Mouse (Mus musculus) heart, postnatal 14 days (tissue): ENCODE results near the gene Th. TPM values are rescaled to one million over a fixed set of nuclear protein-coding genes. Genes with fewer than 3 reads are reported as not detected.

ENCODE experiments used
- DNase-seq, 2 experiments: peaks; one replicate each; pipeline ENCODE4 v3.0.0; 2021 to 2022
- intact Hi-C: fragments of 180-260 bp; cut with DNase I; formaldehyde crosslinking; loops from one replicate; pipeline ENCODE4 v1.15.1; 2025
- total RNA-seq, 2 experiments: library from RNA; stranded (reverse); gene quantifications; 2 replicates each; pipeline ENCODE4 v1.2.3; 2021

Gene Th
- total RNA-seq, 2 experiments from 2014 or later, result not detected

DNA sequence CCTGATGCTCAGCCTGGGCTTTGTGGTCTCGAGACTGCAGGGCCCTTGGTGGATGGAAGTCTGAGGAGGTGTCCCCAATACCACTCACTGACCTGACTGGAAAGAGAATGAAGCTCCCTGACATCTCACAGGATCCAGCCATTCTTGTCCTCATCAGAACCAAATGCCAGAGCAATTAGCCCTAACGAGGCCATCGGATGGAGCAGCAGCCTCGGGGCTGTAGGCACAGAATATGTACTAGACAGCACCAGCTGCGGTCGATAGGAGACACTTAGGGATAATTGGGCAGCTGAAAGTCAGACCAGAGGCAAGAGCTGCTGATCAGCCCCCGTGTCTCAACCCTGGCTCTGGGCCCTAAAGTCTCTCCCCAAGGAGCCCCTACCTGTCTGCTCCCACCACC, 26.6 kb downstream of the Th start:
- DNase-seq, result no peak
- intact Hi-C loops, result no loop called here

DNA sequence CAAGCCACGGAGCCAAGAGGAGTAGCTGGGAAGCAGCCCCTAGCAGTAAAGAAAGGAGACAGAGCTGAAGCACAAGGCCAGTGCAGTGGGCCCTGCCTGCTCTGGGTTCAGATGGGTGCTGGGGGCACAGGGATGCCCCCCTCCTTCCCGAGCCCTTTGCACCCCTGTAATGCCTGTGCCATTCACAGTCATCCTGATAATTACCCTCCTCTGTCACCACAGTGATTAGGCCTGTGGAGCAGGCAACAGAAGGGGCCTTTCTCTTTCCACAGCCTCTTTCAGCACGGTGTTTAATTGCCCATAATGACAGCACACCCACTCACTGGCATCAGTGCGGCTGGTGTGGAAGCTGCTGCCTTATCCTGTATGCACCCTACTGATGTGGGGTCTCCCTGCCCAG, 28.0 kb downstream of the Th start:
- intact Hi-C loops, result no loop called here
- DNase-seq, result no peak

DNA sequence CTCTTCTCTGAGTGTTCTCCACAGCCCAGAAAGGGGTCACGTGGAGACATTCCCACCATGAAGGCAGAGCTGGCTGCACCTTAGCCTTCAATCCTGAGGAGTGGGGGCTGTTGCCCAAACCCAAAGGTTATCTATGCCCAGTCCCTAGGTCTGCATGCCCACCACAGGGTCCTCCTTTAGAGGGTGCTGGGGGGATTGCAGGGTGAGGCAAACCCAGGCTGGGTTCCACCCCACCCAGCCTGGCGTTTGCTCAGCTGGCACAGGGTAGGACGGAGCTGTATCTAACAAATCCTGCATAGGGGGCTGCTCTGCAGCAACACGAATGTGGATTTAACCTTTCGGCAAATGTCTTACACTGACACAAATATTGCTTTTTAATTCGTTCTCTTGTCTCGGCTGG, 29.2 kb downstream of the Th start:
- no peak for DNase-seq
- intact Hi-C loops, result no loop called here

DNA sequence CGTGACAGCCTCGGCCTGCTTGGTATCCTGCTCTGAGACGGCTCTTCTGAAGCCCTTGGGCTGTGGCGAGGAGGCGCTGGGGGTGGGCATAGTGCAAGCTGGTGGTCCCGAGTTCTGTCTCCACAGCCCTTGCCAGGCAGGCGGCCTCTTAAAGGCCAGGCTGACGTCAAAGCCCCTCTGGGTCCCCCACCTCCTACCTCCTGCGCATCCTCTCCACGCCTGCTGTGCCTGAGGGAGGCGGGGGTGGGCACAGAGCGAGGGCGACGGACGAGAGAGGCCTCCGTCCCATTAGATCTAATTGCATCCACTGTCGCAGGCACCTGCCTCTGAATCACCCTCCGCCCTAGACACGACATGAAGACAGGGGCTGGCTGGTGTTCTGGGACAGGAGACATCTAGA, 31.1 kb downstream of the Th start:
- intact Hi-C loops, result loop anchor here (5.0 kb wide), 1 partner anchor 107 kb away; the partner anchor contains the start of gene Tspan32
- no peak for DNase-seq

DNA sequence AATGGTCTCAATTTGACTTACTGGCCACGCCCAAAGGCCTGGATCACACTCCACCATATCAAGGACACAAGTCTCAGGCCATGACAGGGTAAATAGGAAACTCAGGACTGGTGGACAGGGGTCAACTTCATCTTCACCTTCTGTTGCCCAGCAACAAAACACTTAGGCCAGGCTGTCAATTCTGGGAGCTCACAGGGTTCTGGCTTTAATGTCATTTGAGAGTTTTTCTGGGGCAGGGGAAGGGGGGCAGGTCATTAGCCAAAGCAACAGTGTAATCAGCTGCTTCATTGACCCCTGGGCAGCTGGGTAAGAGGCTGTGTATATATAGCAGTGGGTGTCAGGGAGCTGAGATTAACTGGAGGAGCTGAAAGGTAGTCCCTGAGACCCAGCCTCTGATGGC, 33.5 kb downstream of the Th start:
- intact Hi-C loops, result loop anchor here (5.0 kb wide), 1 partner anchor 110 kb away; the partner anchor contains the start of gene Tspan32
- DNase-seq, result no peak

DNA sequence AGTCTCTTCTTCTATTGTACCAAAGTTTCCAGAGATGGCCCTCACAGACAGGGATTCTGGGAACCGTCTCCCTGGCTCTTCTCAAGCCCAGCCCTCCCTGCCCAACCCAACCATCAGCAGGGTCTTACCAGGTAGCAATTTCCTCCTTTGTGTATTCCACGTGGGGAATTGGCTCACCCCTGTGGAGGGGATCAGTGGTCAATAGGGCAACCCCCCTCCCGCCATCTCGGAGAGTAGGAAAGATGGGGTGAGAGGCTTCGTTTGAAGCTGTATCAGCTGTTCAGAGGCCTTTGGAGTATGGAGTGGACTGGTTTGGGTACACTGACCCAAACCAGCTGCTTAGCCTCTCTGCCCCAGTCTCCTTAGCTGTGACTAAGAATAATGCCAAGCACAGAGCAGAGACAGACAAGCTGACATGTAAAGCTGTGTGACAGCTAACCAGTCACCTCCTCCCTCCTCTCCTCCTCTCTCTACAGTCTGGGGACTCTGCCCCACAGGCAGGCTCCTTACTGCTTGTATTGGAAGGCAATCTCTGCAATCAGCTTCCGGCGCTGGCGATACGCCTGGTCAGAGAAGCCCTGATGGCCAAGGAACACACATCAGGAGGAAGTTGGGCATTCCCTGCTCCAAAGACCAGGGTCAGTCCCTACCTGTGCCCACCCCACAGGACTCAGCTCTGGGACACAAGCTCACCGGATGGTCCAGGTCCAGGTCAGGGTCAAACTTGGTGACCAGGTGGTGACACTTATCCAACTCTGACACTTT, 34.8 kb downstream of the Th start:
- intact Hi-C loops, result loop anchor here (2.0 to 5.0 kb wide), 2 partner anchors 111 to 191 kb away; partner anchors contain the start of gene Tspan32
- no peak for DNase-seq

DNA sequence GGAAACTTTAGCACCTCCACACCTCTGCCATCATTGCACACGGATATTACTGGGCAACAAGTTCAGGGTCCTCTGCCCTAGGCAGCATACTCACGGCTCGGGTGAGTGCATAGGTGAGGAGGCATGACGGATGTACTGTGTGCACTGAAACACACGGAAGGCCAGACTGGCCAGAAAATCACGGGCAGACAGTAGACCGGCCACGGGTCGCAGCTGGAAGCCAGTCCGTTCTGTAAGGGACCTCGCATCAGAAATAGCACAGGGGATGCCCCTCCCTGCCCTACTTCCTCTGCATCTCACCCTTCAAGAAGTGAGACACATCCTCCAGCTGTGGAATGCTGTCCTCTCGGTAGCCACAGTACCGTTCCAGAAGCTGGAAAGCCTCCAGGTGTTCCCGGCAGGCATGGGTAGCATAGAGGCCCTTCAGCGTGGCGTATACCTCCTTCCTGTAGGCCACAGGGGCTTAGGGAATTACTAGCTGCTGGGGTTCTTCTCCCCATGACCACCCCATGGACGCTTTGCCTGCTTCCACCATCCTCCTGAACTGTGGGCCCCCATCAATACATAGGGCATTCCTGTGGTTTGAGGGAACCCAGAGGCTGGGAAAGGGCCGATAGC, 35.6 kb downstream of the Th start:
- intact Hi-C loops, result loop anchor here (2.0 to 5.0 kb wide), 2 partner anchors 112 to 191 kb away; partner anchors contain the start of gene Tspan32
- no peak for DNase-seq

DNA sequence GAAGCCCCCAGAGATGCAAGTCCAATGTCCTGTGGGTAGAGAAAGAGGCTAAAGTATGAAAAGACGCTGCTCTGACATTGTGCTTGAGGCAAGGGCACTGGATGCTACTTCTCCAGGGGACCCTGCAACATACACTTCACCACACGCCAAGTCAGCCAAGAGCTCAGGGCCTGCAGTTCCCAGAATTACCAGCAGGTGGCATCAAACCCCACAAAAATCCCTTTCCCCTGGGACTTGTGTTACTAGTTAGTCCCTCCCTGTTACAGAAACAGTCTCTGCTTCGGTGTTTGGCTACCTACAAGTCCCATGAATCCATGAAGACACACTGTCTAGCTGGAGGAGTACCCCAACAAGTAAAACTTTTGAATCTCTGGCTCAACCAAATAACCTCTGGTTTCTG, 36.3 kb downstream of the Th start:
- intact Hi-C loops, result loop anchor here (1.0 to 5.0 kb wide), 3 partner anchors 25 to 192 kb away; partner anchors contain the start of gene Tspan32
- peak; percentile 81 to 87 for DNase-seq

DNA sequence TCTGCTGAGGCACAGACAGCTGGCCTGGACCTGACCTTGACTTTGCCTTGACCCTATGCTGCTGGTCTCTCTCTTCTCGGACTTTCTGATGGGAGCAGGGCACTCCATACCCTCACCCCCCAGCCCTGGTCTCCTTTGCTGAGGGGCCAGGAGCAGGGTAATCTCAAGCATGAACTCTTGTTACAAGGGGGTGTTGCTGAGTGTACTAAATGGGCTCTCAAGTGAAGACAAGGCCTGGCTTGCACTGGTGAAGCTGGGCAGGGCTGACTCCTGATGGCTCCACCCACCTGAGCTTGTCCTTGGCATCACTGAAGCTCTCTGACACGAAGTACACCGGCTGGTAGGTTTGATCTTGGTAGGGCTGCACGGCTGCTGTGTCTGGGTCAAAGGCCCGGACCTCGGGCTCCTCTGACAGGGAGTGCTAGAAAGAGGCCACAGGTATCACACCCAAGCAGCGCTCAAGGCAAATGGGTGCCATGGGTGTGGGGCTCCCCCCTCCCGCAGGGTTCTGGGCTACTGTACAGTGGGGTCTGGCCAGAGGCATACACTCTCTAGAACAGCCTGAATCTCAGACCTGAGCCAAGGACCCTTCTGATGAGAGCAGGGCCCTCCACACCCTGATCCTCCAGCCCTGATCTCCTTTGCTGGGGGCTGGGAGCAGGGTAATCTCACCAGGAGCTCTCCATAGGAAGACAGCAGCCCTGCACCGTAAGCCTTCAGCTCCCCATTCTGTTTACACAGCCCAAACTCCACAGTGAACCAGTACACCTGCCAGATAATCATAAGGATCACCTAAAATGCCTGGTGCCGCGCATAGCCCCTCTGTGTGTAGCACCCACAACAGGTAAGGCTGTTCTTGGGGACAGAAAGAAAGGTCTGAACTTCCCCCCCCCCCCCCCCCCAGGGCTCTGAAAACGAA, 36.9 kb downstream of the Th start:
- intact Hi-C loops, result loop anchor here (1.0 to 2.0 kb wide), 2 partner anchors 25 to 193 kb away; no protein-coding TSS in a partner anchor
- no peak for DNase-seq

DNA sequence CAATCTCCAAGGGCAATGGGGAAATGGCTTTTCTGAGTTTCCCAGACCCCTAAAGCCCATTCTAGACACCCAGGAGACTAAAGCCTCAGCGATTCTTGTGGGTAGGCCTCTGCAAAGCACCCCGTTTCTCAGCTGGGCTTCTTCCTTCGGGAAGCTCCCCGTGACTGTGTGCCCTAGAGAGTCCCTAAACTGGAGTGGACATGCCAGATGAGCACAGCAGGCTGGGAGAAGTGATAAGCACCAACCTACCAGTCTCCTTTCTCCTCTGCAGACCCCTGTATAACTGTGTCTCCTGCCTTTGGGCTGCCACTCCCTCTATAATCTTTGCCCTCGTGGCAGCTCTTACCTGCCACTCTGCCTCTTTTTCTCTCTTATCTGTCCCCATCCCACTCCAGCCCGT, 37.6 kb downstream of the Th start:
- intact Hi-C loops, result no loop called here
- DNase-seq, result no peak

DNA sequence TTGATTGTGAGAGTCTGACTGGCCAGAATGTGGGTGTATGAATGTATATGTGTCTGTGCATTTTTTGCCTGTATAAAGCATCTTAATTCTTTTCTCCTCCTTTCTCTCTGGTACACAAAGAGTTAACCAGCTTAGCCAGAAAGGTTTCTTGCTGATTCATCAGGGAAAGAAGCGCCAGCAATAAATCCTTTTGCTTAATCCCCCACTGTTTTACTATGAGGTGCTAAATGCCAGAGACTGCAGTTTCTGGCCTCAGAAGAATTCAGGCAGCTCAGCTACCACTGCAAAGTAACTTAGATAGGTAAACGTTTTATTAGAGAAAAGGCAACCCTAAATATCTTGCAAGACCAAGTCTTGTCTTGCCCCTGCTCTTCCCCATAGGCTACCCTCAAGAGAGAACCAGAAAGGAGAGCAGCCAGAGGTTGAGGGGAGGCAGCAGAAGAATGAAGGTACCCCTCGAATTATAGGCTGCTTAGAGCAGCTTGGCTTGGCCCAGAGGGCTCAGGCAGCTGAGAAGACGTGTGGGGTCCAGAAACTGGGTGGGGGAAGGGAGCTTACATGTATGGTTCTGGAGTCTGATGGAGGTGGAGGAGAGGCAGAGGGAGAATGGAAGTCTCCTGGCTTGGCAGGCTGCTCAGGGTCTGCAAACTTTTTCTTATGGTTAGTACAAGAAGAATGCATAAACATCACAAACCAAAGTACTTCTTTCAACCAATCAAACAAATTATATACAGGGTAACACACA, 61.3 kb downstream of the Th start:
- DNase-seq, result no peak
- intact Hi-C loops, result no loop called here

DNA sequence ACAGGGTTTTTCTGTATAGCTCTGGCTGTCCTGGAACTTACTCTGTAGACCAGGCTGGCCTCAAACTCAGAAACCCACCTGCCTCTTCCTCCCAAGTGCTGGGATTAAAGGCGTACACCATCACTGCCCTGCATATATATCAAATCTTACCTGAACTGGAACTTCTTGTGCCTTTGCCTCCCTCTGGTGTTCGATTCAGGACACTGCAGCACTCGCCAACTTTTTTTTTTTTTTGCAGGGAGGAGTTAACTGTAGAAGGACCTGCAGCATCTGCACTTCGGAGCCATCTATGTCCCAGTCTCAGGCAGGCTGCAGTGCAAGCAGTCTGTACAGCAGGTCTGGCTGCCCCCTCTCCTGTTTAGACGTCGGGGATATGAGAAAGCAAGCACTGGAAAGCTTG, 80.2 kb downstream of the Th start:
- intact Hi-C loops, result loop anchor here (2.0 kb wide), 1 partner anchor 52 kb away; no protein-coding TSS in a partner anchor
- DNase-seq, result peak; percentile 4 to 32

Other genes starting within 250 kb of the Th start
- not detected for gene Ins2, start 187.7 kb downstream of the Th start, total RNA-seq
- under 1 TPM in 1 of 2 experiments, not detected in 1; 0.12 TPM for gene Ascl2, start 38.1 kb upstream of the Th start, total RNA-seq
- gene Tspan32, start 73.9 kb upstream of the Th start, total RNA-seq, result 1 to 10 TPM in 1 of 2 experiments, under 1 TPM in 1; 0.91 to 1.1 TPM
- gene Cd81, start 121.6 kb upstream of the Th start, total RNA-seq, result 100 to 1,000 TPM; 505 to 506 TPM
- gene Tssc4, start 138.1 kb upstream of the Th start, total RNA-seq, result 10 to 100 TPM; 19.0 to 20.7 TPM
- gene Trpm5, start 163.5 kb upstream of the Th start, total RNA-seq, result under 1 TPM; 0.12 TPM
- gene Kcnq1, start 175.2 kb upstream of the Th start, total RNA-seq, result 10 to 100 TPM; 32.1 to 32.5 TPM